Mouse (Mus musculus) neural tube, embryonic 11.5 days (tissue): Measurements from ENCODE around the gene Ctsh. TPM values are rescaled to one million over a fixed set of nuclear protein-coding genes. Genes with fewer than 3 reads are reported as not detected.

Experiments
- ATAC-seq: fragments of 200-750 bp; cut with Nextera tagmentation; 2 replicates; pipeline ENCODE4 v1.8.0; 2017; ENCODE audit warnings: moderate number of reproducible peaks, mild to moderate bottlenecking, moderate TSS enrichment, moderate library complexity; ENCODE audit not compliant: insufficient read depth, low FRiP score, low TSS enrichment
- DNase-seq: peaks from one replicate; pipeline ENCODE4 v3.0.0-alpha.2; 2015; ENCODE audit warnings: low spot score
- H3K27ac ChIP-seq: fragments of 300-500 bp; sonication (generic); 2 replicates; pipeline ENCODE4 v1.5.1; 2014; ENCODE audit warnings: low read depth, mild to moderate bottlenecking, low read length
- H3K27me3 ChIP-seq: fragments of 300-500 bp; sonication (generic); 2 replicates; pipeline ENCODE4 v1.6.1; 2014; ENCODE audit warnings: mild to moderate bottlenecking, low read length, mixed read lengths; ENCODE audit not compliant: control insufficient read depth, insufficient read depth
- H3K36me3 ChIP-seq: fragments of 300-500 bp; sonication (generic); 2 replicates; pipeline ENCODE4 v1.6.1; 2014; ENCODE audit warnings: mild to moderate bottlenecking, low read length, moderate library complexity, mixed read lengths; ENCODE audit not compliant: control insufficient read depth, insufficient read depth
- H3K4me1 ChIP-seq: fragments of 300-500 bp; sonication (generic); 2 replicates; pipeline ENCODE4 v1.6.1; 2014; ENCODE audit warnings: low read length, mixed read lengths; ENCODE audit not compliant: control insufficient read depth, insufficient read depth
- H3K4me2 ChIP-seq: fragments of 300-500 bp; sonication (generic); 2 replicates; pipeline ENCODE4 v1.6.1; 2014; ENCODE audit warnings: low read depth, mild to moderate bottlenecking, moderate library complexity
- H3K4me3 ChIP-seq: fragments of 300-500 bp; sonication (generic); 2 replicates; pipeline ENCODE4 v1.5.1; 2014; ENCODE audit warnings: low read depth, low read length
- H3K9ac ChIP-seq: fragments of 300-500 bp; sonication (generic); 2 replicates; pipeline ENCODE4 v1.6.1; 2014; ENCODE audit warnings: mild to moderate bottlenecking, low read length
- H3K9me3 ChIP-seq: fragments of 300-500 bp; sonication (generic); 2 replicates; pipeline ENCODE4 v1.6.1; 2016; ENCODE audit warnings: low read length; ENCODE audit not compliant: control insufficient read depth
- WGBS: fragments of 180-500 bp; shearing (Covaris S2); extraction: QIAGEN DNeasy Blood & Tissue Kit; methylation state at CpG from one replicate; pipeline ENCODE4 v1.1.7; 2014; 5-methylcytosine and 5-hydroxymethylcytosine counted together
- polyA plus RNA-seq: library from polyadenylated mRNA; unstranded; fragments of >200 nt; fragmentation: Nextera tagmentation; extraction: Ambion mirVana; gene quantifications from 2 replicates; pipeline ENCODE4 v1.2.1, GENCODE M21; 2014

Gene Ctsh
- polyA plus RNA-seq, 1 experiment from 2014 or later: 7.2 TPM

DNA sequence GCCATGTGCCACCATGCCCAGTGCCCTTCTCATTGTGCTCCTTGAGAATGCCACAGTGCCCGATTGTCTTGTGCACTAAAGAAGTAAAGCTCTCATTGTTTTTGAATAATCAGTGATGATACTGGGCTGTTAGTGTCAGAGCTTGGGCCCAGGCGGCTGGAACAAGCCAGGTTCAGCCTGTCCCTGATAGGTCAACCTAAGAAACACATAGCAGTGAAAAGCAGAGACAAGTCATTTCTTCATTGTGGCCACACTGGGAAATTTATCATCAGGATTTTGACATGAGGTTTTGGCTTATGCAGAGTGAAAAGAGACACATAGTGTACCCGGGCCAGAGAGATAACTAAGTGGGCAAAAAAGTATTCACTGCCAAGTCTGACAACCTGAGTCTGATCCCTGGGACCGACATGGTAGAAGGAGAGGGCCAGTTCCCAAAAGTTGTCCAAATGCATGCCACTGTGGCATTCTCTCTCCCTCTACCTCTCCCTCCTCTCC, 68.3 kb downstream of the Ctsh start:
- no peak overlapping the region for H3K4me3 ChIP-seq
- no peaks in the 10 kb centered on the region for H3K9me3 ChIP-seq
- 65% methylated on average over 4 of the region's 4 CpGs for WGBS
- no peak for ATAC-seq
- no peaks in the 10 kb centered on the region for H3K4me1 ChIP-seq
- no peaks in the 10 kb centered on the region for H3K27me3 ChIP-seq
- no peak for DNase-seq
- no peak overlapping the region for H3K4me2 ChIP-seq
- H3K36me3 ChIP-seq: no peaks in the 10 kb centered on the region
- no peak overlapping the region for H3K9ac ChIP-seq
- no peak overlapping the region for H3K27ac ChIP-seq

DNA sequence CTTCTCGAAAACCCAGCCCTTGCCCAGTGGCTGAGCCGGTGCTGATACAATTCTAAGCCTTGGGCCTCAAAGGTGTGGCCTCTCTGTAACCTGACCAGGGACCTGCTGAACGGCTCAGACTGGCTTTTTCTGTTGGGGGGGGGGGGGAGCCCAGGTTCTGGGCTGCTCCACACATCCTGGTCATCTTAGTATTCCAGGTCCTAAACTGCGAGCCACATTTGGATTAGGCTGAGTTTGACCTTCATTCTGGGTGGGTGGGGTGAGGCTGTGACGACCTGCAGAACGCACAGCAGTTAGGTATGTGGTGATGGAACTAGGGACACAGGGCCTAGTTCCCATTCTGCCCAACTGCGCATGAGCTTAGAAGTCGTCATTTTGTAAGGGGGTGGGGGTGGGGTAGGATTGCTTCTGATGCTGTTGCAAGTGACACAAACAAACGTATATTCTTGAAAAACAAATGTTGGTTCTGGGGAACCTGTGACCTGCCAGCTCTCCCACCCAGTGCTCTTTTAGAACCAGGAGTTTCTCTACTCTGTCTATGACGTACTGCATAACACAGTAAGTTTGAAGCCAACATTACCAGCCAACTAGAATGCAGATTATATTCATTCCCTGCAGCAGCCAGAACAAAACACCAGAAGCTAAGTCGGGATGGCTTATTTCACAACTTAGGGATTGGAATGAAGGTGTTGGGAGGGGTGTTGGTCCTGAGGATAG, 70.4 kb downstream of the Ctsh start:
- no peaks in the 10 kb centered on the region for H3K36me3 ChIP-seq
- no peak for ATAC-seq
- no peaks in the 10 kb centered on the region for H3K9me3 ChIP-seq
- no peak overlapping the region for H3K4me2 ChIP-seq
- H3K4me1 ChIP-seq: no peaks in the 10 kb centered on the region
- no peak overlapping the region for H3K9ac ChIP-seq
- no peak overlapping the region for H3K27ac ChIP-seq
- H3K27me3 ChIP-seq: no peaks in the 10 kb centered on the region
- 37% methylated on average over 11 of the region's 11 CpGs for WGBS
- no peak for DNase-seq
- no peak overlapping the region for H3K4me3 ChIP-seq

DNA sequence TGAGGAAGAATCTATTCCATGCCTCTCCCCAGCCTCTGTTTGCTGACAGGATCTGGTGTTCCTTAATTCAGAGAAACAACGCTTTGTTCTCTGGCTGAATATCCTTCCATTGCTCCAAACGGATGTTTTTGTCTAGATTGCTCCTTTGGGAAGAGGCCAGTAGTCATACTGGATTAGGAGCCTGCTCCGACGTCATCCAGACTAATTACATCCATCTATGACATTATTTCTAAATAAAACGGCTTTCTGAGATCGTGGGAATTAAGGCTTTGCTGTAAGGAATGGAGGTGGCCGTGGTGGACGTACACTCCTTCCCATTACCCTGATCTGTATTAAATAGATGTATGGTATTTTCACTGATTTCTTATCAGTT, 70.9 kb downstream of the Ctsh start:
- ATAC-seq (no peak), DNase-seq (no peak)
- H3K27ac ChIP-seq: no peak overlapping the region
- H3K9me3 ChIP-seq: no peaks in the 10 kb centered on the region
- no peaks in the 10 kb centered on the region for H3K36me3 ChIP-seq
- H3K4me3 ChIP-seq: no peak overlapping the region
- no peaks in the 10 kb centered on the region for H3K4me1 ChIP-seq
- no peaks in the 10 kb centered on the region for H3K27me3 ChIP-seq
- H3K9ac ChIP-seq: no peak overlapping the region
- WGBS: 38% methylated on average over 8 of the region's 8 CpGs
- H3K4me2 ChIP-seq: no peak overlapping the region

Other genes starting within 250 kb of the Ctsh start
- not detected in 2 replicates for gene Rasgrf1, start 144.2 kb upstream of the Ctsh start, polyA plus RNA-seq
- 502 and 508 TPM in 2 replicates for gene Morf4l1, start 60.6 kb downstream of the Ctsh start, polyA plus RNA-seq
- gene Adamts7, start 108.9 kb downstream of the Ctsh start, polyA plus RNA-seq: 13.8 and 15.5 TPM in 2 replicates
- gene Tbc1d2b, start 216.7 kb downstream of the Ctsh start, polyA plus RNA-seq: 10.7 and 11.5 TPM in 2 replicates